Mouse (Mus musculus) liver, postnatal 0 days (tissue): Measurements from ENCODE around the gene Dock9. TPM values are rescaled to one million over a fixed set of nuclear protein-coding genes. Genes with fewer than 3 reads are reported as not detected.

Source experiments
- ATAC-seq: fragments of 200-750 bp; cut with Nextera tagmentation; 2 replicates; pipeline ENCODE4 v1.8.0; 2017; ENCODE audit warnings: mild to moderate bottlenecking, moderate library complexity
- DNase-seq: peaks from one replicate; pipeline ENCODE4 v3.0.0-alpha.2; 2016
- H3K27ac ChIP-seq: fragments of 300-500 bp; sonication (generic); 2 replicates; pipeline ENCODE4 v1.5.1; 2014; ENCODE audit warnings: antibody characterized with exemption, moderate library complexity, mild to moderate bottlenecking, low read depth
- H3K27me3 ChIP-seq: fragments of 300-500 bp; sonication (generic); 2 replicates; pipeline ENCODE4 v1.6.1; 2014; ENCODE audit warnings: low read length, control low read depth, mixed read lengths; ENCODE audit not compliant: insufficient read depth
- H3K36me3 ChIP-seq: fragments of 300-500 bp; sonication (generic); replicated peaks from 2 replicates; pipeline ENCODE4 v1.6.1; 2014; ENCODE audit warnings: mild to moderate bottlenecking, control low read depth, low read length, moderate library complexity, mixed read lengths; ENCODE audit not compliant: insufficient read depth
- H3K4me1 ChIP-seq: fragments of 300-500 bp; sonication (generic); 2 replicates; pipeline ENCODE4 v1.6.1; 2014; ENCODE audit warnings: antibody characterized with exemption, mild to moderate bottlenecking, control low read depth; ENCODE audit not compliant: insufficient read depth
- H3K4me2 ChIP-seq: fragments of 300-500 bp; sonication (generic); 2 replicates; pipeline ENCODE4 v1.6.1; 2014; ENCODE audit warnings: low read depth, mild to moderate bottlenecking, low read length, moderate library complexity, mixed read lengths
- H3K4me3 ChIP-seq: fragments of 300-500 bp; sonication (generic); 2 replicates; pipeline ENCODE4 v1.5.1; 2014; ENCODE audit warnings: low read depth, low read length
- H3K9ac ChIP-seq: fragments of 300-500 bp; sonication (generic); replicated peaks from 2 replicates; pipeline ENCODE4 v1.6.1; 2014; ENCODE audit warnings: mild to moderate bottlenecking, moderate library complexity
- H3K9me3 ChIP-seq: fragments of 300-500 bp; sonication (generic); 2 replicates; pipeline ENCODE4 v1.6.1; 2016; ENCODE audit warnings: mild to moderate bottlenecking, control low read depth, low read length, mixed read lengths
- CTCF ChIP-seq: sonication (generic); IDR thresholded peaks from 2 replicates; pipeline ENCODE4 v1.5.1; 2016; ENCODE audit warnings: antibody characterized with exemption, low read depth
- EP300 ChIP-seq: IDR thresholded peaks from 2 replicates; pipeline ENCODE4 v1.6.1; 2016; ENCODE audit warnings: antibody characterized with exemption, low read depth, mild to moderate bottlenecking
- WGBS: fragments of 180-500 bp; shearing (Covaris S2); extraction: QIAGEN DNeasy Blood & Tissue Kit; methylation state at CpG from one replicate; pipeline ENCODE4 v1.1.7; 2014; ENCODE audit not compliant: insufficient replicate concordance; 5-methylcytosine and 5-hydroxymethylcytosine counted together
- polyA plus RNA-seq: library from polyadenylated mRNA; unstranded; fragments of >200 nt; fragmentation: Nextera tagmentation; extraction: Ambion mirVana; gene quantifications from 2 replicates; pipeline ENCODE4 v1.2.1, GENCODE M21; 2015

Gene Dock9
- polyA plus RNA-seq, 1 experiment from 2014 or later = 1.4 TPM

GRCm38 (mm10) chr14:121827091-121827490 lies 29.5 kb upstream of the Dock9 start:
- DNase-seq (no peak), ATAC-seq (no peak)
- no peaks in the 10 kb centered on the region for H3K36me3 ChIP-seq
- H3K4me2 ChIP-seq = no peak overlapping the region
- H3K9me3 ChIP-seq = no peaks in the 10 kb centered on the region
- H3K27me3 ChIP-seq = no peaks in the 10 kb centered on the region
- H3K27ac ChIP-seq = no peak overlapping the region
- H3K4me1 ChIP-seq = no peaks in the 10 kb centered on the region
- H3K4me3 ChIP-seq = no peak overlapping the region
- TF ChIP-seq CTCF (no peak), EP300 (no peak)
- H3K9ac ChIP-seq = no peak overlapping the region
- WGBS = 67% methylated on average over 7 of the region's 7 CpGs

GRCm38 (mm10) chr14:121825521-121826445 lies 28.1 kb upstream of the Dock9 start:
- Histone ChIP-seq H3K4me3 (no peak overlapping the region), H3K27me3 (no peaks in the 10 kb centered on the region), H3K4me1 (no peaks in the 10 kb centered on the region), H3K4me2 (no peak overlapping the region), H3K36me3 (no peaks in the 10 kb centered on the region), H3K27ac (no peak overlapping the region), H3K9ac (no peak overlapping the region), H3K9me3 (no peaks in the 10 kb centered on the region)
- WGBS = 66% methylated on average over 10 of the region's 10 CpGs
- ATAC-seq = no peak
- no peak for DNase-seq
- no peak for TF ChIP-seq CTCF

GRCm38 (mm10) chr14:121824322-121825103 lies 26.9 kb upstream of the Dock9 start:
- no peaks in the 10 kb centered on the region for H3K36me3 ChIP-seq
- DNase-seq (peak; percentile 55), ATAC-seq (peak; percentile 76)
- H3K27ac ChIP-seq = no peak overlapping the region
- no peaks in the 10 kb centered on the region for H3K27me3 ChIP-seq
- H3K9me3 ChIP-seq = no peaks in the 10 kb centered on the region
- WGBS = 47% methylated on average over 11 of the region's 11 CpGs
- no peak overlapping the region for H3K9ac ChIP-seq
- H3K4me3 ChIP-seq = no peak overlapping the region
- TF ChIP-seq EP300 = no peak
- no peak for TF ChIP-seq CTCF
- no peak overlapping the region; the same call in 1 of the 2 replicates for H3K4me2 ChIP-seq
- H3K4me1 ChIP-seq = no peaks in the 10 kb centered on the region

- H3K4me2 ChIP-seq = no peak overlapping the region
- no peaks in the 10 kb centered on the region for H3K9me3 ChIP-seq
- no peaks in the 10 kb centered on the region for H3K36me3 ChIP-seq
- no peak overlapping the region for H3K4me3 ChIP-seq
- no peak for DNase-seq
- ATAC-seq = no peak
- no peak overlapping the region for H3K27ac ChIP-seq
- no peak overlapping the region for H3K9ac ChIP-seq
- no peaks in the 10 kb centered on the region for H3K4me1 ChIP-seq
- no peaks in the 10 kb centered on the region for H3K27me3 ChIP-seq
- 68% methylated on average over 3 of the region's 3 CpGs for WGBS
- no peak for TF ChIP-seq EP300
- no peak for TF ChIP-seq CTCF
Observed at GRCm38 (mm10) chr14:121822997-121823396, 25.4 kb upstream of the Dock9 start.

- ATAC-seq (no peak), DNase-seq (no peak)
- Histone ChIP-seq H3K27ac (no peak overlapping the region), H3K27me3 (no peaks in the 10 kb centered on the region), H3K9ac (no peak overlapping the region), H3K4me3 (no peak overlapping the region), H3K9me3 (no peaks in the 10 kb centered on the region), H3K4me1 (no peaks in the 10 kb centered on the region), H3K4me2 (no peak overlapping the region), H3K36me3 (no peaks in the 10 kb centered on the region)
- TF ChIP-seq CTCF = no peak
- no peak for TF ChIP-seq EP300
- 63% methylated on average over 8 of the region's 8 CpGs for WGBS
Observed at GRCm38 (mm10) chr14:121822506-121822905, 24.9 kb upstream of the Dock9 start.

- Histone ChIP-seq H3K9ac (no peak overlapping the region), H3K9me3 (no peaks in the 10 kb centered on the region), H3K27me3 (no peaks in the 10 kb centered on the region), H3K4me2 (no peak overlapping the region), H3K4me1 (no peaks in the 10 kb centered on the region), H3K36me3 (no peaks in the 10 kb centered on the region), H3K4me3 (no peak overlapping the region), H3K27ac (no peak overlapping the region)
- no peak for DNase-seq
- no peak for ATAC-seq
- TF ChIP-seq EP300 = no peak
- no peak for TF ChIP-seq CTCF
- WGBS = 65% methylated on average over 4 of the region's 4 CpGs
Observed at GRCm38 (mm10) chr14:121806791-121807190, 9.2 kb upstream of the Dock9 start.
